ENCODE assay signal across 15 mouse cellular contexts in genomic region chr11:117778031-117778430, GRCm38 (mm10). TPM values are rescaled to one million over a fixed set of nuclear protein-coding genes. Genes with fewer than 3 reads are reported as not detected.
A peak's percentile ranks its signal among the peaks of the same experiment; 100 is the strongest.
DNase-seq lines count a peak whose midpoint lies in the region; ATAC-seq and TF ChIP-seq lines count a peak whose summit lies in the region.
"Had no signal": no experiment of that assay in that cellular context is flagged by ENCODE, and none has a peak within 500 bp of the region (broad histone marks: within the 10 kb centered on the region; RNA-seq: fewer than 3 reads in every experiment).

No protein-coding gene starts in this region.

- H3K9ac ChIP-seq in intestine, postnatal 0 days (ENCODE audit: low read depth, low read length), result no peak overlapping the region
- H3K9ac ChIP-seq in intestine, embryonic 16.5 days (ENCODE audit: low read depth, low read length), result no peak overlapping the region
- H3K9ac ChIP-seq in liver, embryonic 15.5 days, result peak overlapping the region; percentile 92; the same call in 1 of the 2 replicates
- H3K9ac ChIP-seq: limb, embryonic 12.5 days had no signal

- H3K4me2 ChIP-seq in intestine, postnatal 0 days (replicated peaks; ENCODE audit: low read depth), result peak overlapping the region; percentile 95; the same call in 1 of the 2 replicates
- H3K4me2 ChIP-seq in intestine, embryonic 16.5 days (ENCODE audit: low read depth, low read length), result no peak overlapping the region
- peak overlapping the region; percentile 96 for H3K4me2 ChIP-seq in liver, embryonic 15.5 days

- no peak overlapping the region for H3K27ac ChIP-seq in intestine, postnatal 0 days (ENCODE audit: low read depth, low read length)
- H3K27ac ChIP-seq in intestine, embryonic 16.5 days (ENCODE audit: low read length), result no peak overlapping the region
- H3K27ac ChIP-seq in liver, embryonic 15.5 days (replicated peaks), result peak overlapping the region; percentile 99
- no peak overlapping the region for H3K27ac ChIP-seq in cerebellum, adult 2 months (ENCODE audit: insufficient read depth, low read length)

- WGBS in intestine, postnatal 0 days, result 89% methylated on average over 11 of the region's 11 CpGs
- WGBS in intestine, embryonic 16.5 days, result 95% methylated on average over 11 of the region's 11 CpGs
- WGBS in liver, embryonic 15.5 days (ENCODE audit: insufficient replicate concordance), result 90% methylated on average over 11 of the region's 11 CpGs
- WGBS in cerebellum, adult 2 months, result 92% methylated on average over 11 of the region's 11 CpGs

- peak; percentile 34 for DNase-seq in ovary, postnatal 36 days (ENCODE audit: low spot score)
- DNase-seq in ovary, postnatal 10 days (ENCODE audit: low spot score), result no peak
- DNase-seq in kidney, postnatal 14 days, result peak; percentile 60
- no peak for DNase-seq in cerebellum, adult 2 months
- DNase-seq: adrenal gland, adult 8-10 months; heart, postnatal 4 days; right cerebral cortex, postnatal 25 days had no signal

- ATAC-seq in intestine, postnatal 0 days, result no peak
- no peak for ATAC-seq in intestine, embryonic 16.5 days
- no peak for ATAC-seq in liver, embryonic 15.5 days (ENCODE audit: insufficient read depth)
- ATAC-seq: Patski had no signal

- no peak overlapping the region for H3K4me3 ChIP-seq in intestine, postnatal 0 days (ENCODE audit: low read depth, low read length)
- H3K4me3 ChIP-seq in intestine, embryonic 16.5 days (ENCODE audit: low read length), result no peak overlapping the region
- H3K4me3 ChIP-seq in liver, embryonic 15.5 days (replicated peaks), result peak overlapping the region; percentile 74; the same call in 1 of the 2 replicates
- no peak overlapping the region for H3K4me3 ChIP-seq in cerebellum, adult 2 months (replicated peaks; ENCODE audit: insufficient read depth, low read depth, low read length)

- TF ChIP-seq CTCF in intestine, postnatal 0 days (IDR thresholded peaks at IDR 0.05; ENCODE audit: low read depth), result no peak
- no peak for TF ChIP-seq CTCF in cerebellum, adult 2 months (IDR thresholded peaks at IDR 0.05; ENCODE audit: borderline replicate concordance, insufficient read depth, low read depth, low read length)

- no peaks in the 10 kb centered on the region for H3K27me3 ChIP-seq in intestine, postnatal 0 days (replicated peaks; ENCODE audit: control insufficient read depth, insufficient read depth, low read length)
- H3K27me3 ChIP-seq in intestine, embryonic 16.5 days (replicated peaks; ENCODE audit: control insufficient read depth, insufficient read depth, low read length), result no peaks in the 10 kb centered on the region
- H3K27me3 ChIP-seq in liver, embryonic 15.5 days, result no peaks in the 10 kb centered on the region
- peaks cover 3% of the 10 kb centered on the region; the same call in 1 of the 2 replicates for H3K27me3 ChIP-seq in cerebellum, adult 2 months (ENCODE audit: control insufficient read depth, insufficient read depth, low read length)
- H3K27me3 ChIP-seq: CH12.LX, Patski had no signal

- peaks cover 34% of the 10 kb centered on the region; the same call in 1 of the 2 replicates for H3K36me3 ChIP-seq in intestine, postnatal 0 days (ENCODE audit: control insufficient read depth, insufficient read depth)
- peaks cover 3% of the 10 kb centered on the region; the same call in 1 of the 2 replicates for H3K36me3 ChIP-seq in intestine, embryonic 16.5 days (ENCODE audit: control insufficient read depth, insufficient read depth, low read length)
- peaks cover 58% of the 10 kb centered on the region for H3K36me3 ChIP-seq in liver, embryonic 15.5 days (replicated peaks)

- no peak for TF ChIP-seq POLR2A in cerebellum, adult 2 months (IDR thresholded peaks at IDR 0.05; ENCODE audit: borderline replicate concordance, insufficient read depth, low read length)

- peaks cover 16% of the 10 kb centered on the region; the same call in 1 of the 2 replicates for H3K4me1 ChIP-seq in intestine, postnatal 0 days (replicated peaks; ENCODE audit: control insufficient read depth, insufficient read depth, low read length)
- H3K4me1 ChIP-seq in intestine, embryonic 16.5 days (ENCODE audit: control insufficient read depth, insufficient read depth, low read length), result peaks cover 35% of the 10 kb centered on the region
- peaks cover 62% of the 10 kb centered on the region for H3K4me1 ChIP-seq in liver, embryonic 15.5 days (replicated peaks)
- H3K4me1 ChIP-seq in cerebellum, adult 2 months (ENCODE audit: control insufficient read depth, insufficient read depth, low read length), result peaks cover 5% of the 10 kb centered on the region; the same call in 1 of the 2 replicates

- no peaks in the 10 kb centered on the region for H3K9me3 ChIP-seq in intestine, postnatal 0 days (ENCODE audit: control insufficient read depth)
- H3K9me3 ChIP-seq in intestine, embryonic 16.5 days (ENCODE audit: control insufficient read depth, low read length), result no peaks in the 10 kb centered on the region
- H3K9me3 ChIP-seq in liver, embryonic 15.5 days (replicated peaks), result no peaks in the 10 kb centered on the region
- H3K9me3 ChIP-seq: limb, embryonic 12.5 days had no signal

RNA-seq across cellular contexts. Expression of gene Tmc8, which starts 3.8 kb away (rescaled TPM):
- polyA plus RNA-seq in intestine, postnatal 0 days (2015; fragmentation: Nextera tagmentation; extraction: Ambion mirVana), result 18.2 TPM in 2 replicates
- polyA plus RNA-seq in intestine, embryonic 16.5 days (2015; fragmentation: Nextera tagmentation; extraction: Ambion mirVana), result 14.5 and 17.4 TPM in 2 replicates
- 15.0 and 20.4 TPM in 2 replicates for polyA plus RNA-seq in liver, embryonic 15.5 days (2015; fragmentation: Nextera tagmentation; extraction: Ambion mirVana)
- polyA plus RNA-seq in cerebellum, adult 2 months (2012; rRNA removed), result 0.17 and 0.29 TPM in 2 replicates

RNA-seq across cellular contexts. Expression of gene Tmc6, which starts 4.0 kb away (rescaled TPM):
- polyA plus RNA-seq in intestine, postnatal 0 days (2015; fragmentation: Nextera tagmentation; extraction: Ambion mirVana), result 23.8 and 26.3 TPM in 2 replicates
- 37.5 and 39.8 TPM in 2 replicates for polyA plus RNA-seq in intestine, embryonic 16.5 days (2015; fragmentation: Nextera tagmentation; extraction: Ambion mirVana)
- polyA plus RNA-seq in liver, embryonic 15.5 days (2015; fragmentation: Nextera tagmentation; extraction: Ambion mirVana), result 51.0 and 57.8 TPM in 2 replicates
- polyA plus RNA-seq in cerebellum, adult 2 months (2012; rRNA removed), result 10.9 and 13.7 TPM in 2 replicates

RNA-seq across cellular contexts. Expression of gene 6030468B19Rik, which starts 19.4 kb away (rescaled TPM):
- not detected in 2 replicates for polyA plus RNA-seq in intestine, postnatal 0 days (2015; fragmentation: Nextera tagmentation; extraction: Ambion mirVana)
- 0.81 and 1.6 TPM in 2 replicates for polyA plus RNA-seq in intestine, embryonic 16.5 days (2015; fragmentation: Nextera tagmentation; extraction: Ambion mirVana)
- polyA plus RNA-seq in liver, embryonic 15.5 days (2015; fragmentation: Nextera tagmentation; extraction: Ambion mirVana), result 90.0 and 95.8 TPM in 2 replicates
- polyA plus RNA-seq in cerebellum, adult 2 months (2012; rRNA removed), result 0.16 TPM in 1 of 2 replicates, not detected in the other
- polyA plus RNA-seq: gonadal fat pad, adult 2 months; Patski had no signal

RNA-seq across cellular contexts. Expression of gene Gm20708, which starts 31.4 kb away (rescaled TPM):
- polyA plus RNA-seq in intestine, postnatal 0 days (2015; fragmentation: Nextera tagmentation; extraction: Ambion mirVana), result 0.29 and 0.37 TPM in 2 replicates
- polyA plus RNA-seq in intestine, embryonic 16.5 days (2015; fragmentation: Nextera tagmentation; extraction: Ambion mirVana), result 0.20 and 0.29 TPM in 2 replicates
- polyA plus RNA-seq in liver, embryonic 15.5 days (2015; fragmentation: Nextera tagmentation; extraction: Ambion mirVana), result 0.28 and 0.45 TPM in 2 replicates
- polyA plus RNA-seq in cerebellum, adult 2 months (2012; rRNA removed), result 0.78 and 0.93 TPM in 2 replicates
- polyA plus RNA-seq: intestine, embryonic 14.5 days had no signal

RNA-seq across cellular contexts. Expression of gene Syngr2, which starts 31.4 kb away (rescaled TPM):
- polyA plus RNA-seq in intestine, postnatal 0 days (2015; fragmentation: Nextera tagmentation; extraction: Ambion mirVana), result 116 and 129 TPM in 2 replicates
- polyA plus RNA-seq in intestine, embryonic 16.5 days (2015; fragmentation: Nextera tagmentation; extraction: Ambion mirVana), result 170 and 173 TPM in 2 replicates
- 49.2 and 54.7 TPM in 2 replicates for polyA plus RNA-seq in liver, embryonic 15.5 days (2015; fragmentation: Nextera tagmentation; extraction: Ambion mirVana)
- 14.0 and 14.7 TPM in 2 replicates for polyA plus RNA-seq in cerebellum, adult 2 months (2012; rRNA removed)

Comparison
In these comparisons a context has a peak if more than half of its experiments do, and no peak if none do; other contexts are left out.
1. DNase-seq: peak in ovary, postnatal 36 days (single experiment) and kidney, postnatal 14 days (single experiment); none in ovary, postnatal 10 days (single experiment) and cerebellum, adult 2 months (0 of 2).
2. RNA of gene Tmc8, which starts 3.8 kb away (polyA plus RNA-seq): 18.2 TPM in intestine, postnatal 0 days, 15.0 to 20.4 TPM in liver, embryonic 15.5 days and 14.5 to 17.4 TPM in intestine, embryonic 16.5 days; 0.17 to 0.29 TPM in cerebellum, adult 2 months; every median in the first group is over 10 times any median in the second.
3. RNA of gene 6030468B19Rik, which starts 19.4 kb away (polyA plus RNA-seq): 90.0 to 95.8 TPM in liver, embryonic 15.5 days; 0.81 to 1.6 TPM in intestine, embryonic 16.5 days, 0.16 TPM in cerebellum, adult 2 months and not detected in intestine, postnatal 0 days; every median in the first group is over 10 times any median in the second.